Mouse (Mus musculus) adrenal gland, postnatal 14 days (tissue): ENCODE results near the gene Fa2h. TPM values are rescaled to one million over a fixed set of nuclear protein-coding genes. Genes with fewer than 3 reads are reported as not detected.

Source experiments
- DNase-seq: peaks from one replicate; pipeline ENCODE4 v3.0.0; 2021; ENCODE audit warnings: mixed read lengths
- long read RNA-seq, 2 experiments: library from polyadenylated mRNA; stranded (forward); transcript quantifications; one replicate each; pipeline ENCODE4 v2.0.0; 2021
- total RNA-seq: library from RNA; stranded (reverse); gene quantifications from 2 replicates; pipeline ENCODE4 v1.2.3, GENCODE M21; 2021

The Fa2h gene
- total RNA-seq: 2.0 and 3.0 TPM in 2 replicates
- long read RNA-seq, experiment 1, transcript Fa2h-201 (7 exons, 2,492 nt): major isoform, 5 of 9 reads
- long read RNA-seq, experiment 1, partial matches to known transcripts: 3 of 9 reads
- long read RNA-seq, experiment 1, other reads (novel, unspliced or antisense): 1 of 9 reads
- long read RNA-seq, experiment 2: 0 reads

- peak; percentile 90 for DNase-seq
These were observed at the start of gene Fa2h for GRCm38 (mm10) chr8:111393391-111394363. TSS of gene Fa2h (minus strand) at chr8:111393824.

GRCm38 (mm10) chr8:111439189-111439588 lies 45.6 kb upstream of the Fa2h start:
- peak; percentile 83 for DNase-seq

DNA sequence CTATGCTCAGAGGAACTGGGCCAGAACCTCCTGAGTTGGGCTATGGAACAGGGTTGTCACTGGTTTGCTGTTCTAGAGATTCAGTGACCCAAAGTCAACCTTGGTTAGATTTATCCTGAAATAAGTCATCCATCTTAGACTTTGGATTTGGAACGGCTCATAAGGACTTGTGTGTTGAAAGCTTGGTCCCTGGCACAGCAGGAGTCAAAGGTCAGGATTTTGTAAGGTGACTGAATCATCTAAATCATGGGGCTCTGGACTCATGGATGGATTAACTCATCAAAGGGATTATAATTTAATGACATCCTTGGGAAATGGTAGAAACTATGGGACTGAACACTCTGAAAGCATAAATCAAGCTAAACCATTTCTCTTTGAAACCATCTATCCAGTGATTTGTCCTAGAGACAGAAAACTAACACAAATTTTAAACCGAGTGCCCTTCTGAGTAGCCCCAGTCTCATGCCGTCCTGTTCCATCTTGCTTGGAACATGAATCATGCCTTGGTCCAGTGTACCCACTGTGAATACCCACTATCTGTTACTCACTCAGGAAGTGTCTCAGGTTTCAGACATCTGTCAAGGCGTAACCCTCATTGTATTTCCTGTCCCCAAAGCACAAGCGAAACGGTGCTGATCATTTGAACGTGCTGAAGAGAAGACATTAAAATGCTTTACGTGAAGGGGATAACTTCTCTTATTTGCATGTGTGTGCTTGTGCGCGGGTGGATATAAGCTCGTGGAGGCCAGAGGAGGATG lies 41.6 kb upstream of the Fa2h start:
- DNase-seq: no peak

DNA sequence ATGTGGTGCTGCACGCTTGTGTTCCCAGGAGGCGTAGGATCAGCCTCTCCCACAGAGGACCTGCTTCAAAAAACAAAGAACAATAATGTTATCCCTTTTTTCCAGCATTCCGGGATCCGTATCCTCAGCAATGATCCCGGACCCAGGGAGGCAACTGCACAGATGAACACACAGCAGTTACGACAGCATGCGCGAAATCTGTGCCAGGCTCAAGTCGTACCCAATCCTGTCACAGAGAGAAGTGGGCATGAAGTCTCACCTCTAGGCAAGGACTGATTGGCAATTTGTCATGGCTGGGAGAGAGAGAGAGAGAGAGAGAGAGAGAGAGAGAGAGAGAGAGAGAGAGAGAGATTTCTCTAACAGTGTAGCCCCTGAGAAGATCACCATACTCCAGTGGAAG lies 31.0 kb upstream of the Fa2h start:
- no peak for DNase-seq

DNA sequence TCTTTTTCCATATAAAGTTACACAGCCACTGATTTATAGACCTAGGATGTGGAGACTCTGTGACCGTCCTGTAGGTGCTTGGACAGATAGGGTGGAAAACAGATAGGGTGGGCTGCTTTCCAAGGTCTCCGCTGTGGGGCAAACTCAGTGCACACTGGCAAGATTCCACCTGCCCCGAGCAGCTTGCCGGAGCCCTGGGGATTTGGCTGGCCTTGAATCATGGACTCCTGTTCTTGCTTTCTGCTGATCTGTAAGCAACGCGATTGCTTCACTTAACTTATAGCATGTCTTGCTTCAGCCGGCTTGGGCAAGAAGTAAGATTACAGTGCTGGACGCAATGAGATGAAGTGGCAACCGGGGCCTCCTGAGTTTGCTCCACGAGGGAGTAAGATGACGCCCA lies 30.6 kb upstream of the Fa2h start:
- peak; percentile 36 for DNase-seq

GRCm38 (mm10) chr8:111422614-111423013 lies 29.0 kb upstream of the Fa2h start:
- no peak for DNase-seq

GRCm38 (mm10) chr8:111419171-111419570 lies 25.5 kb upstream of the Fa2h start:
- DNase-seq: no peak

DNA sequence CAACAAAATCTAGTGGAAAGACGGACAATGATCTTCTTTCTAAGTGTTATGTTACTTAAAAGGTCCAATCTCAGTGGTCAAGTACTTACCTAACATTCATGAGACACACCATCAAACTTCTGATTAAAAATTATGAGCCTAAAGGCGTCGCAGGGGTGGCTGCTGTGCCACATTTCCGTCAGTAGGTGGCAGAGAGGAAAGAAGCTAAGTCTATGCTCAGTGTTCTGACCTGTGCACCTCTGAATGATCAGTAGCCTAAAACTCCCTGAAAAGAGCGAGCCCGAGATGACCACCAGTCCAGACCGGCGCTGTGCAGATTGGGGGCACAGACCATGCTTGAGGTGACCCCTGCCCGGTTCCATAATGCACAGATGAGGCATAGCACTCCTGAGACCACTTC lies 25.0 kb upstream of the Fa2h start:
- DNase-seq: peak; percentile 38

GRCm38 (mm10) chr8:111417222-111417621 lies 23.6 kb upstream of the Fa2h start:
- no peak for DNase-seq

DNA sequence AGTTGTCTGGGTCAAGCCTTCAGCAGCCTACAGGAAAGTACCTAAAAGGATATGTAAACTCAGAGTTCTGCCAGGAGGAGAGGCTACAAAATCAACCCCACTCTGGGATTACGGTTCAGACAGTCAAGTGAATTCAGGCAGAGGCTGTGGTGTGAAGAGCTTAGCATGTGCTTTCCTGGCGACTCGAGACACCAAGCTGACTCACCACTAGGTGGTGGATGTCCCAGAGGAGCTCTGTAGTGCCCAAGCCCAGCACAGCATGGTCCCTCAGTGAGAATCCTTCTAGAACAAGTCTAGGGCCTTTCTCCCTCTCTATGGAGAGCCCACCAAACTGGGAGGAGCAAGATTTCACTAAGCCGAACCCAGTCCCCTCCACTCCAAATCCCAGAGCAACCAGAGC lies 9.8 kb upstream of the Fa2h start:
- DNase-seq: peak; percentile 18

DNA sequence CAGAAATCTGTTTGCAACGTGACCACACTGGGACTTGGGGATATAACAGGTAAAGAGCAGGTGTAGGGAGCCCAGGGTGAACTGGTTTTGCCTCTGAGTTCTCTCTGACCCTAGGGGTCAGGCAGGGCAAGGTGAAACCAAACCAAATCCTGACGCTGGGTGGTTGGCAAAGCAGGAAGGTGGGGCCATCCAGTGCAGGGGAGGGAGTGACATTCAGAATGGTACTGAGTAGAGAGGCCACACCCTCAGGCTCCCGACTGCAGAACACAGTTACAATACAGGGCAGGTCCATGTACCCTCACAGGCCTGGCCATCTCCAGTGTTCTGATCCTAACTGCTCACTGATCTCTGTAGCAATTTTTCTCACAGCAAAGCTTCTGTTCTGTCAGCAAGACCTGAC lies 2.4 kb downstream of the Fa2h start:
- DNase-seq: no peak

DNA sequence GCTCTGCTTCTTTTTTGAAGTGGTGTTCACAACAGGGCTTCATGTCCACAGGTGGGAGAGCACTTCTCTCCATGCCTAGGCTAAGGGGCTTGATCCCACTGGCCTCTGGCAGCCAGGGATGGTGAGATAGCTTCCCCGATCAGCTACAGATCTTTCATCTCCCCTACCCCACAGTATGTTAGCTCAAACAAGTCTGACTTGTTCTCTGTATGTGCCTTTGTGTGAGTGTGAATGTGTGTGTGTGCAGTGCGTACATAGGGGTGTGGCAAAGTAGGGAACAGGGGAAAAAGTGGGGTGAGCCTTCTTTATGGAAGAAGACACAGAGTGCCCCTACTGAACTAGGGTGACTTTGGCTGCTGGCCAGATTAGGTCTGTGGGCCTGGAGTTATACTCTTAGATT lies 2.8 kb downstream of the Fa2h start:
- DNase-seq: no peak

- no peak for DNase-seq
These were observed 4.0 kb downstream of the Fa2h start for GRCm38 (mm10) chr8:111389581-111389980.

DNA sequence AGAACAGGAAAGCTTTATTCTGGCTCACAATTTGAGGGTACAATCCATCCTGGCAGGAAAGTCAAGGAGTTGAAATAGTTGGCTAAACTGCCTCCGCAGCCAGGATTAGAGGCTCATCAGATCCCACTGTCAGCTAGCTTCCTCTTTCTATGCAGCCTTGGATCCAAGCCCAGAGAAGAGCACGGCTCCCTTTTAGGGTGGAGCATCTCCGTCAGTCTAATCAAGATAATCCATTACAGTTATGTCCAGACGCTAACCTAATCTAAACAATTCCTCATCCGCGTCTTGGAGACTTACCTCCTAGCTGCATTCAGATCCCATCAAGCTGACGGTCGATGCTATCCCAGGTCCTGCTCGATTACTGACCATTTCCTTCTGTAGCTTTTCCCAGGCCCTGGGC lies 7.7 kb downstream of the Fa2h start:
- DNase-seq: peak; percentile 7

- no peak for DNase-seq
These were observed 9.0 kb downstream of the Fa2h start for GRCm38 (mm10) chr8:111384628-111385027.

DNA sequence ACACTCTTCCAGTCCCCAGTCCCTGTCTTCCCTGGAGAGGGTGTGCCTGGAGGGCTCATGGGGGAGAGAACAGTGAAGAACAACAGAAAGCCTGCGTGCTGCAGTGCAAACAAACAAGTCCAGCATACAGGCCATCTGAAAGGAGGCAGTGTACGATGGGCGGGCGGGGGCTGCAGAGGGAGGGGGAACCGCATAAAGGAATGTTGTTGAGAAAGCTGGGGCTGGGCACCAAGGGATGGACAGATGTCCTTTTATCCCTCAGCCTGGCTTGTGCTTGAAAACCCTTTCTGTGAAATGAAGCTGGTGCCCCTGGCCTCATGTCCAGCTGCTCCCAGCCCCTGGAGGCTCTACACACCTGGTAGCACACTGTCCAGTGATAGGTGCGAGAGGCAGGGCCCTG lies 18.4 kb downstream of the Fa2h start:
- DNase-seq: no peak

- DNase-seq: no peak
These were observed 23.9 kb downstream of the Fa2h start for GRCm38 (mm10) chr8:111369711-111370110.

GRCm38 (mm10) chr8:111367350-111367749 lies 26.3 kb downstream of the Fa2h start:
- no peak for DNase-seq

- DNase-seq: peak; percentile 61
These were observed 26.9 kb downstream of the Fa2h start for GRCm38 (mm10) chr8:111366610-111367234.

DNA sequence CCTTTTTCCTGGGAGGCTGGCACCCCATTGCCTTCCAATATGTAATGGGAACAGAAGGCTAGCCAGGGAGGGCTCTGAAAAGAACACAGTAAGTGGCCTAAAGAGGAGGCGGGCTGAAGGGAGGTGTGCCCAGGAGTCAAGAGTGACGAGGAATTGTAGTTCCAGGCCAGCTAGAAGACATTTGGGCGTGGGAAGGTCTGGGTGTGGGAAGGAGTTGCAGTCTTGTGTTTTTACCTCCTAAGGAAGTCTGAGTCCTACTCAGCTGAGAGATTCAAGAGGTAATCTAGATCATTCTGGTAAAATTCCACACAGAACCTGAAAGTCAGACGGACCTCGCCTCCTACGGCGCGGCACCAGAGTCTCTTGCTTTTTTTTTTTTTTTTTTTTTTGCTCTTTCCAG lies 30.1 kb downstream of the Fa2h start:
- DNase-seq: no peak

- DNase-seq: no peak
These were observed 32.9 kb downstream of the Fa2h start for GRCm38 (mm10) chr8:111360579-111361209.

DNA sequence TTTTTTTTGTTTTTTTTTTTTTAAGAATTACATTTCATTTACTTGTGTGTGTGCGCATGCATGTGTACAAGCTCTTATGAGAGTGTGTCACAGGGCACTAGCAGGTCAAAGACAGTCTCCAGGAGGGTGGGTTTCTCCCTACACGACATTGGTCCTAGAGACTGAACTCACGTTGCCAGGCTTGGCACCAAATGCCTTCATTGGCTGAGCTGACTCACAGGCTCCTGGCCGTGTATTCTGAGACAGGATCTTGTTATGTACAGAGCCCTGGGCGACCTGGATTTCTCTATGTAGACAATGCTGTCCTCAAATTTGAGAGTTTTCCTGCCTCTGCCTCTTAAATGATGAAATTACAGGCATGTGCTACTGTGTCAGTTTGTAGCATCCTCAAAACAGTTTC lies 33.7 kb downstream of the Fa2h start:
- DNase-seq: no peak
